Mouse (Mus musculus): ENCODE results near the gene Fgfr2. TPM values are rescaled to one million over a fixed set of nuclear protein-coding genes. Genes with fewer than 3 reads are reported as not detected.
"Not testable (repeated sequence)": the region's sequence is repeated elsewhere in the genome, so short reads cannot be mapped to it uniquely, and the experiment has no call there.

Gene Fgfr2
- polyA plus RNA-seq, 1 experiment from 2014 or later, result 92.0 TPM

DNA sequence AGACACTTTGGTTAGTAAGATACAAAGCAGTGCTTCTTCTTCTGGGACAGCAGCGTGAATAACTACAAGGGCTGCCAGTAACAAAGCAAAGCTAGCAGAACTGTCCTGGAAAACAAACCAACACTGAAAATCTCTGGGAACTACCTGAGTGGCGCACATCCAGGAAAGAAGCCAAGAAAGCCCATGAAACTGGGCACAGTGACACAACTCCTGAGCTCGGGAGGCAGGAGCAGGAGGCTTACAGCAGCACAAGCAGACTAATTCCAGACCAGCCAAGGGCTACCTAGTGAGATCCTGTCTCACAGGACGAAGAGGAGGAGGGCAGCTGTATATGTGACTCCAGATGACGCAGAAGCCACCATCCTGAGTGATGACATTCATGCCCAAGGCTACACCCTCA is 676.3 kb downstream of the Fgfr2 start:
- no peak for DNase-seq (ENCODE audit: low spot score, missing footprints)
- WGBS, result 80% methylated on average over 5 of the region's 5 CpGs

DNA sequence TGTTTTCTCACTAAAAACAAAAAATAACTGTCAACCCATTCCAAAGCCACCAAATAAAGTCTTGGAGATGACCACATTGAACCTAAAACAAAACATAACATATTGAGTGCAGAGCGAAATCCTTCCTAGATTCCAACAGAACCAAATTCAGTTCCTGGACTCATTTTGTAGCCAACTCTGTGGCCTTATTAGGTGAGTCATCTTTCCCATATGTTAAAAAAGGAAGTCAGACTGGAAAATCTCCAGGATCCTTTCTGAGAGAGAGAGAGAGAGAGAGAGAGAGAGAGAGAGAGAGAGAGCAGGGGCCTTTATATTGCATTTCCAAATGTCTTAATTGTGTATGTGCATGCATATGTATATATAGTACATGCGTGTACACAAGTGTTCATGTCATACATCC is 678.9 kb downstream of the Fgfr2 start:
- H3K27ac ChIP-seq (ENCODE audit: low read depth, low read length), result no peak overlapping the region
- no peaks in the 10 kb centered on the region for H3K27me3 ChIP-seq (ENCODE audit: control insufficient read depth, insufficient read depth, low read length)
- no peak overlapping the region for H3K4me3 ChIP-seq (ENCODE audit: low read depth, low read length)
- no peaks in the 10 kb centered on the region for H3K9me3 ChIP-seq (ENCODE audit: control insufficient read depth, low read length)
- H3K4me1 ChIP-seq (ENCODE audit: control insufficient read depth, insufficient read depth, low read length), result no peaks in the 10 kb centered on the region
- no peaks in the 10 kb centered on the region for H3K36me3 ChIP-seq (ENCODE audit: control insufficient read depth, insufficient read depth, low read length)
- no peak for DNase-seq (ENCODE audit: low spot score, missing footprints)
- H3K9ac ChIP-seq (ENCODE audit: low read length), result no peak overlapping the region
- ATAC-seq (ENCODE audit: low FRiP score), result no peak
- WGBS, result 94% methylated on average over 2 of the region's 2 CpGs
- H3K4me2 ChIP-seq, result no peak overlapping the region

More for the DNA sequence above, 676.3 kb downstream of the Fgfr2 start:
- Histone ChIP-seq H3K9ac (ENCODE audit: low read length) (no peak overlapping the region), H3K36me3 (ENCODE audit: control insufficient read depth, insufficient read depth, low read length) (no peaks in the 10 kb centered on the region), H3K27ac (ENCODE audit: low read depth, low read length) (no peak overlapping the region), H3K4me1 (ENCODE audit: control insufficient read depth, insufficient read depth, low read length) (no peaks in the 10 kb centered on the region), H3K9me3 (ENCODE audit: control insufficient read depth, low read length) (no peaks in the 10 kb centered on the region), H3K27me3 (ENCODE audit: control insufficient read depth, insufficient read depth, low read length) (no peaks in the 10 kb centered on the region), H3K4me2 (no peak overlapping the region), H3K4me3 (ENCODE audit: low read depth, low read length) (no peak overlapping the region)
- no peak for ATAC-seq (ENCODE audit: low FRiP score)

DNA sequence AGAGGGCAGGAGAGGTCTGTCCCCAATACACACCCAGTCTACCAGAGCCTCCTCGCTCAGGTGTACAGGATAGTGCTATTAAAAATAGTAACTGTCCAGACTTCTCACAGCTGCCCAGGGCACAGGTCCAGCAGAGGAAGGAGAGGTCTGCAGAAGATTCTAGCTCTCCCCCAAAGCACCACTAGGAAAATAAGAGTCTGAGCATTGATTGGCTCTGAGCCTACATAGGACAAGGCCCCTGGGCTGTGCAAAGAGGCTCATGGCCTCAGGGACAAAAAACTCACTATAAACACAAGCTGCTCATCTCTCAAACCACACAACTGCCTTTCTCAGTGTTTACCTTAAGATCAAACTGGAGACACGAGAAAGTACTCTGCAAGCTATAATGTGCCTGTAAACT is 679.4 kb downstream of the Fgfr2 start:
- Histone ChIP-seq H3K4me1 (ENCODE audit: control insufficient read depth, insufficient read depth, low read length) (no peaks in the 10 kb centered on the region), H3K27me3 (ENCODE audit: control insufficient read depth, insufficient read depth, low read length) (no peaks in the 10 kb centered on the region), H3K4me2 (no peak overlapping the region), H3K9me3 (ENCODE audit: control insufficient read depth, low read length) (no peaks in the 10 kb centered on the region), H3K4me3 (ENCODE audit: low read depth, low read length) (no peak overlapping the region), H3K9ac (ENCODE audit: low read length) (no peak overlapping the region), H3K36me3 (ENCODE audit: control insufficient read depth, insufficient read depth, low read length) (no peaks in the 10 kb centered on the region), H3K27ac (ENCODE audit: low read depth, low read length) (no peak overlapping the region)
- 84% methylated on average over 2 of the region's 2 CpGs for WGBS
- DNase-seq (ENCODE audit: low spot score, missing footprints), result no peak
- no peak for ATAC-seq (ENCODE audit: low FRiP score)

DNA sequence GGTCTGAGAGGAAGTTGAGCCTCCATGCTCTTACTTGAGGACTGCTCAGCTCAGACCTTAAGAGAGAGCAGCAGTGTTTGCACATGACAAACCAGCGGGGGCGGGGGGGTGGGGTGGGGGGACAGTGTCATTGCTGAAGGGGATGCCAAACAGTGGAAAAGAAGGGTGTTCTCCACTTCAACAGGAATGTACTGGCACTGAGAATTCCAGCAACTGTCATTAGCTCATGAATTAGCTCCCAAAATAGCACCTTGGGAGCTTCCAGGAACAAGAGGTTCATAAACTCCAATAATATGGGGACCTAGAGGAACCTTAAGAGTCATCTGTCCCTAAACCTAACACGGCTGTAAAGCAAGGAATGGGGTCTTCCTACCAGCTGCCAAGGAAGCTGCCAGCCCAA is 680.0 kb downstream of the Fgfr2 start:
- Histone ChIP-seq H3K27ac (ENCODE audit: low read depth, low read length) (no peak overlapping the region), H3K36me3 (ENCODE audit: control insufficient read depth, insufficient read depth, low read length) (no peaks in the 10 kb centered on the region), H3K4me2 (no peak overlapping the region), H3K27me3 (ENCODE audit: control insufficient read depth, insufficient read depth, low read length) (no peaks in the 10 kb centered on the region), H3K4me3 (ENCODE audit: low read depth, low read length) (no peak overlapping the region), H3K9ac (ENCODE audit: low read length) (no peak overlapping the region), H3K9me3 (ENCODE audit: control insufficient read depth, low read length) (no peaks in the 10 kb centered on the region), H3K4me1 (ENCODE audit: control insufficient read depth, insufficient read depth, low read length) (no peaks in the 10 kb centered on the region; the same call in 1 of the 2 replicates)
- no peak for ATAC-seq (ENCODE audit: low FRiP score)
- no peak for DNase-seq (ENCODE audit: low spot score, missing footprints)
- WGBS, result 79% methylated on average over 3 of the region's 3 CpGs

DNA sequence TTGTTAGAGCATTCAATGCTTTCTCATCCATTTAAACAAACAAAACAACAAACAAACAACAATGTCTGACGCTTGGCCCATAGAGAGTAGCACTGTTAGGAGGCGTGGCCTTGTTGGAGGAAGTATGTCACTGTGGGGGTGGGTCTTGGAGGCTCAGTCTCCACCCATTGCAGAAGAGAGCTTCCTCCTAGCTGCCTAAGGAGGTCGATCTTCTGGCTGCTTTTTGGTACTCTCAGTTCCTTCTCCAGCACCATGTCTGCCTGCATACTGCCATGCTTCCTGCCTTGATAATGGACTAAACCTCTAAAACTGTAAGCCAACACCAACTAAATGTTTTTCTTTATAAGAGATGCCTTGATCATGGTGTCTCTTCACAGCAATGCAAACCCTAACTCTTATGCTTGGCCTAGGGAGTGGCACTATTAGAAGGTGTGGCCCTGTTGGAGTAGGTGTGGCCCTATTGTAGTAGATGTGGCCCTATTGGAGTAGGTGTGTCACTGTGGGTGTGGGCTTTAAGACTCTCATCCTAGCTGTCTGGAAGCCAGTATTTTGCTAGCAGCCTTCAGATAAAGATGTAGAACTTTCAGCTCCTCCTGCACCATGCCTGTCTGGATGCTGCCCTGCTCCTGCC is 680.9 kb downstream of the Fgfr2 start:
- not testable (repeated sequence) for H3K9ac ChIP-seq (ENCODE audit: low read length); H3K4me3 ChIP-seq (ENCODE audit: low read depth, low read length); H3K9me3 ChIP-seq (ENCODE audit: control insufficient read depth, low read length); DNase-seq (ENCODE audit: low spot score, missing footprints); H3K27me3 ChIP-seq (ENCODE audit: control insufficient read depth, insufficient read depth, low read length); ATAC-seq (ENCODE audit: low FRiP score); H3K36me3 ChIP-seq (ENCODE audit: control insufficient read depth, insufficient read depth, low read length); H3K27ac ChIP-seq (ENCODE audit: low read depth, low read length); H3K4me2 ChIP-seq; H3K4me1 ChIP-seq (ENCODE audit: control insufficient read depth, insufficient read depth, low read length)
- 89% methylated on average over 3 of the region's 3 CpGs for WGBS

DNA sequence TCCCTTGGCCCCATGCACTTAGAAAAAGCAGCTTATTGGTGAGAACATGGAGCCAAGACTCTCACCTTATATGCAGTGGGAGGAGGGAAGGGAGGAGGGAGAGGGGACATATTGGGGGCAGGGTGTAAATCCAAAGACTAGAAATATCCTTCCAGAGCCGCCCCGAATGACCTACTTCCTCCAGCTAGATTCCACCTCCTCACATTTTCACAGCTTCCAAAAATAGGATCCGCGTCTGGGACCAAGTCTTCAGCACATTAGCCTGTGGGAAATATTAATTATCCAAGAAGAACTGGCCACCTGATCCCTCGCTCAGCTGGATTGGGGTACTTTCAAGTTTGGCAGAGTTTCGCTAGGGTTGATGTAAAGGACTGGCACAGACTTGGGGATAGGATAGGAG is 683.2 kb downstream of the Fgfr2 start:
- no peak overlapping the region for H3K4me3 ChIP-seq (ENCODE audit: low read depth, low read length)
- WGBS, result 91% methylated on average over 6 of the region's 6 CpGs
- H3K9me3 ChIP-seq (ENCODE audit: control insufficient read depth, low read length), result no peaks in the 10 kb centered on the region
- ATAC-seq (ENCODE audit: low FRiP score) (no peak), DNase-seq (ENCODE audit: low spot score, missing footprints) (no peak)
- H3K4me1 ChIP-seq (ENCODE audit: control insufficient read depth, insufficient read depth, low read length), result no peaks in the 10 kb centered on the region; the same call in 1 of the 2 replicates
- no peak overlapping the region for H3K9ac ChIP-seq (ENCODE audit: low read length)
- no peak overlapping the region for H3K27ac ChIP-seq (ENCODE audit: low read depth, low read length)
- no peak overlapping the region for H3K4me2 ChIP-seq
- no peaks in the 10 kb centered on the region for H3K27me3 ChIP-seq (ENCODE audit: control insufficient read depth, insufficient read depth, low read length)
- no peaks in the 10 kb centered on the region for H3K36me3 ChIP-seq (ENCODE audit: control insufficient read depth, insufficient read depth, low read length)

DNA sequence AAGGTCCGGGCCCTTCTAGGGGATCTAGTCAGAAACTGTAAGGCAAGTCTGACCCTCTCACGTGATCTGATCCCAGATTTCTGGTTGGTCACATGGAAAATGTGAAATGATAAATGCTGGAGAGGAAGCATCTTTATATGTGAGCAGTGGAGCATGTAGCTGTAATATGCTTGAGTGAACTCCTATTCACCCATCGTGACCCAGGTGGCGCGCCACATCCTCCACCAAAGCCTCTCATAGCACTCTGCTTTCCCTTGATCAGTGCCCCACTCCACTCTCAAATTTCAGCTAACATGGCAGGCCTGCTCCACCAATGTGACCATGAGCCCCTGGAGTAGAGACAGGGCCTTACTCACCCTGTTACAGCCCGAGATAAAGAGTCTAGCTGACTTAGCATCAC is 685.1 kb downstream of the Fgfr2 start:
- DNase-seq (ENCODE audit: low spot score, missing footprints) (no peak), ATAC-seq (ENCODE audit: low FRiP score) (no peak)
- Histone ChIP-seq H3K4me3 (ENCODE audit: low read depth, low read length) (no peak overlapping the region), H3K4me2 (no peak overlapping the region), H3K27ac (ENCODE audit: low read depth, low read length) (no peak overlapping the region), H3K9me3 (ENCODE audit: control insufficient read depth, low read length) (no peaks in the 10 kb centered on the region), H3K4me1 (ENCODE audit: control insufficient read depth, insufficient read depth, low read length) (no peaks in the 10 kb centered on the region; the same call in 1 of the 2 replicates), H3K27me3 (ENCODE audit: control insufficient read depth, insufficient read depth, low read length) (no peaks in the 10 kb centered on the region), H3K36me3 (ENCODE audit: control insufficient read depth, insufficient read depth, low read length) (no peaks in the 10 kb centered on the region), H3K9ac (ENCODE audit: low read length) (no peak overlapping the region)
- 54% methylated on average over 6 of the region's 6 CpGs for WGBS

DNA sequence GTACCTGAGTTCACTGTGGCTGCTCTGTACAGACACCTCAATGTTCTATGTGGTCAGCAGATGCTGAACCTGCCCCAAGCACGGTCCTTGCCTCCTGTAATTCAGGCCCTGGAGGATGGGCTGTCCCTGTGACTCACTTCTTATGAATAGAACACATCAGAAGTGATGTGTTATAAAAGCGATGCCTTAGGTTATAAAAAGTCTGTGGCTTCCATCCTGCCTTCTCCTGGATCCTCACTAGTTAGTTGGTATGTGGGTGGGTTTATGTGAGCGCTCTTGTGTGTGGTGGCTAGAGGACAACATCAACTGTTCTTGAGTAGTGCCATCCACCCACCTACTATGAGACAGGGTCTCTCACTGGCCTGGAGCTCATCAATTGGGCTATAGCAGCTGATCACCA is 685.7 kb downstream of the Fgfr2 start:
- Histone ChIP-seq H3K27ac (ENCODE audit: low read depth, low read length) (no peak overlapping the region), H3K4me3 (ENCODE audit: low read depth, low read length) (no peak overlapping the region)
- WGBS, result 96% methylated on average over 3 of the region's 3 CpGs

DNA sequence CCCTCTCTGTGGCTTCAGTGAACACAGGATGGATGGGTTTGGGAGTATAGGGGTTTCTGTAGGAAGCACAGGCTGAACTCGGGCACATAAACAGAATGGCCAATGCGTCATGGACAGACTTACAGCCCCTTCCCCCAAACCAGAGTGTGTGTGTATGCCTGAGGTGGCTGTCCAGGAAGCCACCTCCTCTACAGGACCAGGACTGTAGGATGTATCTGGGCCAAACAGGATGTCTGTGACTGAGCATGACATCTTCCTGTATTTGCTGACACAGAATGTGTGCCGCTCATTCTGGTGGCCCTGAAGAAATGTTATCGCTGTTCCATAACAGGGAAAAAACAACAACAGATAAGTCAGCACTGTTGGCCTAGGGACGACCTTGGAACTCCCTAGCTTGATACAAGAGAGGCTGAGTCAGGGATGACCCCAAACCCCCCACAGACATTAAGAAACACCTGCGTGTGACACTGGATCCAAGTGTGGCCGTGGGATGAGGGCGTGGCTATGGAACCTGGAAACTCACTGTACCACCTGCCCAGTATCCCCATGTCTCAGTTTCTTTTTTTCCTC is 687.6 kb downstream of the Fgfr2 start:
- H3K27ac ChIP-seq (ENCODE audit: low read depth, low read length), result no peak overlapping the region
- H3K4me2 ChIP-seq, result no peak overlapping the region
- no peak for DNase-seq (ENCODE audit: low spot score, missing footprints)
- no peak overlapping the region for H3K9ac ChIP-seq (ENCODE audit: low read length)
- H3K4me1 ChIP-seq (ENCODE audit: control insufficient read depth, insufficient read depth, low read length), result no peaks in the 10 kb centered on the region; the same call in 1 of the 2 replicates
- no peak overlapping the region for H3K4me3 ChIP-seq (ENCODE audit: low read depth, low read length)
- H3K36me3 ChIP-seq (ENCODE audit: control insufficient read depth, insufficient read depth, low read length), result no peaks in the 10 kb centered on the region
- 87% methylated on average over 8 of the region's 8 CpGs for WGBS
- no peak for ATAC-seq (ENCODE audit: low FRiP score)
- no peaks in the 10 kb centered on the region for H3K27me3 ChIP-seq (ENCODE audit: control insufficient read depth, insufficient read depth, low read length)
- H3K9me3 ChIP-seq (ENCODE audit: control insufficient read depth, low read length), result no peaks in the 10 kb centered on the region

More for the DNA sequence above, 685.7 kb downstream of the Fgfr2 start:
- no peaks in the 10 kb centered on the region for H3K36me3 ChIP-seq (ENCODE audit: control insufficient read depth, insufficient read depth, low read length)
- ATAC-seq (ENCODE audit: low FRiP score), result no peak
- no peak for DNase-seq (ENCODE audit: low spot score, missing footprints)
- H3K9ac ChIP-seq (ENCODE audit: low read length), result no peak overlapping the region
- no peaks in the 10 kb centered on the region for H3K27me3 ChIP-seq (ENCODE audit: control insufficient read depth, insufficient read depth, low read length)
- no peaks in the 10 kb centered on the region for H3K9me3 ChIP-seq (ENCODE audit: control insufficient read depth, low read length)
- no peaks in the 10 kb centered on the region; the same call in 1 of the 2 replicates for H3K4me1 ChIP-seq (ENCODE audit: control insufficient read depth, insufficient read depth, low read length)
- H3K4me2 ChIP-seq, result no peak overlapping the region
